Mouse (Mus musculus) neural tube, embryonic 14.5 days (tissue): ENCODE measurements around the gene Atf6b. TPM values are rescaled to one million over a fixed set of nuclear protein-coding genes. Genes with fewer than 3 reads are reported as not detected.
A peak's percentile ranks its signal among the peaks of the same experiment; 100 is the strongest.

Experiments used
- ATAC-seq: fragments of 200-750 bp; cut with Nextera tagmentation; 2 replicates; pipeline ENCODE4 v1.8.0; 2017; ENCODE audit warnings: low read depth, mild to moderate bottlenecking, moderate TSS enrichment, moderate library complexity
- H3K27ac ChIP-seq: fragments of 300-500 bp; sonication (generic); 2 replicates; pipeline ENCODE4 v1.5.1; 2014; ENCODE audit warnings: low read depth, mild to moderate bottlenecking, control low read depth, low read length, moderate library complexity, mixed read lengths
- H3K27me3 ChIP-seq: fragments of 300-500 bp; sonication (generic); 2 replicates; pipeline ENCODE4 v1.6.1; 2014; ENCODE audit warnings: low read length; ENCODE audit not compliant: control insufficient read depth, insufficient read depth
- H3K36me3 ChIP-seq: fragments of 300-500 bp; sonication (generic); 2 replicates; pipeline ENCODE4 v1.6.1; 2014; ENCODE audit warnings: low read length, mixed read lengths; ENCODE audit not compliant: control insufficient read depth, insufficient read depth
- H3K4me1 ChIP-seq: fragments of 300-500 bp; sonication (generic); 2 replicates; pipeline ENCODE4 v1.6.1; 2014; ENCODE audit warnings: low read length; ENCODE audit not compliant: control insufficient read depth, insufficient read depth
- H3K4me2 ChIP-seq: fragments of 300-500 bp; sonication (generic); 2 replicates; pipeline ENCODE4 v1.6.1; 2014; ENCODE audit warnings: mild to moderate bottlenecking, low read depth, low read length, control low read depth
- H3K4me3 ChIP-seq: fragments of 300-500 bp; sonication (generic); 2 replicates; pipeline ENCODE4 v1.5.1; 2014; ENCODE audit warnings: low read depth, low read length, control low read depth, mixed read lengths
- H3K9ac ChIP-seq: fragments of 300-500 bp; sonication (generic); replicated peaks from 2 replicates; pipeline ENCODE4 v1.6.1; 2014; ENCODE audit warnings: low read depth, mild to moderate bottlenecking, control low read depth, low read length, mixed read lengths
- H3K9me3 ChIP-seq: fragments of 300-500 bp; sonication (generic); 2 replicates; pipeline ENCODE4 v1.6.1; 2016; ENCODE audit warnings: low read length; ENCODE audit not compliant: control insufficient read depth
- WGBS: fragments of 180-500 bp; shearing (Covaris S2); extraction: QIAGEN DNeasy Blood & Tissue Kit; methylation state at CpG from one replicate; pipeline ENCODE4 v1.1.7; 2014; 5-methylcytosine and 5-hydroxymethylcytosine counted together
- polyA plus RNA-seq: library from polyadenylated mRNA; unstranded; fragments of >200 nt; fragmentation: Nextera tagmentation; extraction: Ambion mirVana; gene quantifications from 2 replicates; pipeline ENCODE4 v1.2.1, GENCODE M21; 2014

Atf6b gene
- polyA plus RNA-seq, 1 experiment from 2014 or later: 71.8 TPM

DNA sequence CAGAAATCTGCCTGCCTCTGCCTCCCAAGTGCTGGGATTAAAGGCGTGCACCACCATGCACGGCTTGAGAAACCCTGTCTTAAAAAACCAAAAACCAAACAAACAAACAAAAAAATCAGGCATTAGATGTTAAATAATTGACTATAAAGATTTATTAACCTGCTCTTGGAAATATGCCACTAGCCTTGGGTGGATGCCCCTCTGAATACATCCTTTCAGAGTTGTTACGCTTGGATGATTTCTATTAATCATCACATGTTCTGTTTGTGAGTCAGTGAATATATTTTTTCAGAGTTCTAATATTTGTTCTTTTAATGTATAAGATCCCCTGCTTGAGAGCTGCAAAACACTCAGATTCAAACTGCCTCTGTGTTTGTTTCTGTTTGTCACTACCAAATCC, 22.0 kb upstream of the Atf6b start:
- Histone ChIP-seq H3K27me3 (peaks cover under 1% of the 10 kb centered on the region; the same call in 1 of the 2 replicates), H3K9ac (no peak overlapping the region), H3K4me1 (peaks cover 23% of the 10 kb centered on the region), H3K4me3 (no peak overlapping the region), H3K36me3 (peaks cover 2% of the 10 kb centered on the region; the same call in 1 of the 2 replicates), H3K9me3 (no peaks in the 10 kb centered on the region), H3K27ac (no peak overlapping the region), H3K4me2 (no peak overlapping the region)
- 95% methylated on average over 3 of the region's 3 CpGs for WGBS
- no peak for ATAC-seq

DNA sequence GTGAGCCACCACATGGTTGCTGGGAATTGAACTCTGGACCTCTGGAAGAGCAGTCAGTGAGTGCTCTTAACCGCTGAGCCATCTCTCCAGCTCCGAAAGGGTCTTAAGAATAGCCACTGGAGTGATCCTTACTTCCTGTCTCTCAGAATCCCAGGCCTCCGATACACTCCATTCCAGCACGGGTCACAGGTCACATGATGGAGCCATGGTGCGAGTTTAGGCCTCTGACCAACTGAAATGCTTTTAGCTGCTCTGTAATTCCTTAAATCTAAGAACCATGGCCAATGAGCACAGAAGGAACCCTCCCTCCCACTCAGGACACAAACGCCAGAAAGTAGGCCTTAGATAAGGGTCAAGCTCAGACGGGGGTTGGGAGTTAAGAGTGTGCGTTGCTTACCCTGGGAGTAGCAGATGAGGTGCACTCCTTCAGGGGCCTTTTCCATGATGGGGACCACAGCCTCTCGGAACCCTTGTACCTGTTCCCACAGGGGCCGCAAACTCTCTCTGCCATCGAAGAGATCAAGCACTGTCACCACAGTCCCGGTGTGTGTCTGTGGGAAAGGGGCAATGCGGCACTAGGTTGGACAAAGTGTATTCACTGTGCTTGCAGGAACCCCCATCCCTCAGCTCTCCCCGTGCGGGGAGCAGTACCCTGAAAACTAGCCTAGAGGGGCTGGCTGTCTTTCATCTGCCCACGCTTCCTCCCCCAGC, 20.7 kb upstream of the Atf6b start:
- H3K4me2 ChIP-seq: peak overlapping the region; percentile 86
- peak overlapping the region; percentile 91; the same call in 1 of the 2 replicates for H3K27ac ChIP-seq
- peak overlapping the region; percentile 56 for H3K9ac ChIP-seq
- 52% methylated on average over 16 of the region's 16 CpGs for WGBS
- H3K4me3 ChIP-seq: peak overlapping the region; percentile 65
- ATAC-seq: no peak
- H3K4me1 ChIP-seq: peaks cover 33% of the 10 kb centered on the region
- no peaks in the 10 kb centered on the region for H3K9me3 ChIP-seq
- peaks cover 2% of the 10 kb centered on the region; the same call in 1 of the 2 replicates for H3K36me3 ChIP-seq
- H3K27me3 ChIP-seq: peaks cover 5% of the 10 kb centered on the region; the same call in 1 of the 2 replicates

GRCm38 (mm10) chr17:34626773-34627092, 20.2 kb upstream of the Atf6b start:
- H3K9me3 ChIP-seq: no peaks in the 10 kb centered on the region
- peaks cover 2% of the 10 kb centered on the region; the same call in 1 of the 2 replicates for H3K36me3 ChIP-seq
- H3K9ac ChIP-seq: peak overlapping the region; percentile 56
- 0% methylated on average over 18 of the region's 18 CpGs for WGBS
- ATAC-seq: peak; percentile 47; the same call in 1 of the 2 replicates
- peak overlapping the region; percentile 65 for H3K4me3 ChIP-seq
- H3K4me2 ChIP-seq: peak overlapping the region; percentile 86
- H3K4me1 ChIP-seq: peaks cover 36% of the 10 kb centered on the region
- peaks cover 7% of the 10 kb centered on the region for H3K27me3 ChIP-seq
- peak overlapping the region; percentile 91 for H3K27ac ChIP-seq

GRCm38 (mm10) chr17:34627093-34627942, 19.6 kb upstream of the Atf6b start:
- Histone ChIP-seq H3K4me1 (peaks cover 41% of the 10 kb centered on the region), H3K27ac (peak overlapping the region; percentile 91), H3K4me2 (peak overlapping the region; percentile 86), H3K4me3 (peak overlapping the region; percentile 65), H3K9ac (peak overlapping the region; percentile 56), H3K9me3 (no peaks in the 10 kb centered on the region), H3K27me3 (peaks cover 8% of the 10 kb centered on the region), H3K36me3 (no peaks in the 10 kb centered on the region; the same call in 1 of the 2 replicates)
- peak; percentile 76 for ATAC-seq
- WGBS: under 1% methylated on average over 37 of the region's 45 CpGs

- WGBS: 5% methylated on average over 29 of the region's 29 CpGs
- Histone ChIP-seq H3K9ac (peak within 1 kb of the TSS; percentile 56), H3K9me3 (no peaks in the 10 kb centered on the region), H3K4me3 (peak within 1 kb of the TSS; percentile 65), H3K27ac (peak within 1 kb of the TSS; percentile 91), H3K36me3 (no peaks in the 10 kb centered on the region), H3K27me3 (peaks cover 8% of the 10 kb centered on the region), H3K4me2 (peak within 1 kb of the TSS; percentile 86), H3K4me1 (peaks cover 41% of the 10 kb centered on the region)
- ATAC-seq: no peak; the same call in 1 of the 2 replicates
Observed at GRCm38 (mm10) chr17:34627943-34628643, 18.9 kb upstream of the Atf6b start, which contains the start of gene Ppt2. Gene Ppt2, minus strand, starts transcription at chr17:34628510.

- H3K36me3 ChIP-seq: no peaks in the 10 kb centered on the region
- H3K4me3 ChIP-seq: peak overlapping the region; percentile 65
- peak overlapping the region; percentile 86 for H3K4me2 ChIP-seq
- peaks cover 8% of the 10 kb centered on the region for H3K27me3 ChIP-seq
- H3K9ac ChIP-seq: no peak overlapping the region
- H3K27ac ChIP-seq: no peak overlapping the region; the same call in 1 of the 2 replicates
- WGBS: 25% methylated on average over 5 of the region's 5 CpGs
- H3K4me1 ChIP-seq: peaks cover 41% of the 10 kb centered on the region
- ATAC-seq: no peak
- no peaks in the 10 kb centered on the region for H3K9me3 ChIP-seq
Observed at GRCm38 (mm10) chr17:34628644-34628967, 18.3 kb upstream of the Atf6b start.

DNA sequence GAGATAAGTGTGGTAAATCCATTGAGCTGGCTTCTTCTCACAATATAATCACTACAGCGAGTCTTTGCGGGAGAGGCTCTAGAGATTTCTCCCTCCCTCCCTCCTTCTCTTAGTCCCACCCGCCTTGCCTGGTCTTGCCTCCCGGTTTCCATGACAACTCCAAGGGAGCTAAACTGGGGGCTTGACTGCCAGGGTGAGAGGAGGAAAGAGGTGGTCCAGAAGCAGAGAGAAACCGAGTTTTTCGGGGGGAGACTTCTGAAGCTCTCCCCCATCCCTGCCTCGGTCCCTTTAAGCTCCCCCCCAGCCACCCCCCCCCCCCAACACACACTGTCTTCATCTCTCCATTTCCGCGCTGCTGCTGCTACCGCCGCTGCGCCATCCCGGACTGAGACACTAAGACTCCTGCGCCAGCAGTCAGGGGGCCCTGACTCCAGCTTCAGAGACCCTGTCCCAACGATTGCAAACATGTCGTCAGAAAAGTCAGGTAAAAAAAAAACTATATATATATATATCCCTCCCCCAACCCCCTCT, 17.7 kb upstream of the Atf6b start, which contains the start of gene Prrt1:
Gene Prrt1, plus strand, starts transcription at position 313 of the 531 bp plus-strand sequence.
- H3K27me3 ChIP-seq: peaks cover 8% of the 10 kb centered on the region
- H3K4me1 ChIP-seq: peaks cover 41% of the 10 kb centered on the region
- H3K4me3 ChIP-seq: peak within 1 kb of the TSS; percentile 65
- no peak for ATAC-seq
- H3K27ac ChIP-seq: no peak within 1 kb of the TSS; the same call in 1 of the 2 replicates
- H3K4me2 ChIP-seq: peak within 1 kb of the TSS; percentile 86
- WGBS: 1% methylated on average over 16 of the region's 16 CpGs
- no peaks in the 10 kb centered on the region for H3K36me3 ChIP-seq
- H3K9ac ChIP-seq: peak within 1 kb of the TSS; percentile 50
- no peaks in the 10 kb centered on the region for H3K9me3 ChIP-seq

DNA sequence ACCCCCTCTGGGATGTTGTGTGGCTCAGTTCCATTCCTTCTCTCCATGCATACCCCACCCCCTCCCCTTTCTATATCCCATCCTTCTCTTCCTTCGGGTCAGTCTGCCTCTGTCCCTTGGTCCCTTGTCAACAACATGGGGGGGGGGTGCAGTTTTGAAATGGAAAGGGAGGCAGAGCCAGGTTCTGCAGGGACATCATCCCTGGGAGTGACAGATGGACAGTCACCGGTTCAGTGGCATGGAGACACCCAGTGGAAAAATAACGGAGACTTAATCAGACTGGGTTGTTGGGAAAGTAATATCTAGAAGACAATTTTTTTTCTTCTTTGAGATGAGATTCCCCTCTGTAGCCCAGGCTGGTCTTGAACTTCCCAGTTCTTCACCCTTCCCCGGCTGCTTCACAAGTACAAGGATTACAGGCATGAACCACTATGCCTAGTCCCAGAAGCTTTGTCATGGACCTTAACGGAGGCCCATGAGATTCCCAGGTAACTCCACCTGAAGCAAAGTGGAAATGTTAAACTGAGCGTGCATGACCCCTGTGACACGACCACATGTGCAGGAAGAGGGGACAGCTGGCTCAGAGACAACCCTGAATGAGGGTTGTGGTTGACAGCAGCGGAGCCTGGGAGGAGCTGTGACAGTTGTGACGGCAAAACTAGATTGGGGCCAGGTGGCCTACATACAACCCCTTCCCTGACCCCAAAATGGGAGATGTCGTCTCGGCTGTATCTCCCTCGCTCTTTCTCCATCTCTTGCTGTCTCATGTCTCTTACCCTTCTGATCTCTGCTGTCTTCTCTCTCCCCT, 16.9 kb upstream of the Atf6b start:
- H3K27me3 ChIP-seq: peaks cover 8% of the 10 kb centered on the region
- H3K4me2 ChIP-seq: peak overlapping the region; percentile 86
- peak overlapping the region; percentile 65 for H3K4me3 ChIP-seq
- H3K36me3 ChIP-seq: no peaks in the 10 kb centered on the region
- no peak overlapping the region for H3K27ac ChIP-seq
- no peaks in the 10 kb centered on the region for H3K9me3 ChIP-seq
- WGBS: 18% methylated on average over 12 of the region's 12 CpGs
- peak overlapping the region; percentile 50 for H3K9ac ChIP-seq
- no peak for ATAC-seq
- peaks cover 41% of the 10 kb centered on the region for H3K4me1 ChIP-seq
